Mouse (Mus musculus) retina, adult 2 months (tissue): ENCODE measurements around the gene S100a7a.
A peak's percentile ranks its signal among the peaks of the same experiment; 100 is the strongest.

Source experiments
- DNase-seq: peaks from one replicate; pipeline ENCODE4 v3.0.0-alpha.2; 2012; ENCODE audit warnings: low read depth, low spot score

S100a7a gene

GRCm38 (mm10) chr3:90653717-90654116 lies at the start of gene S100a7a:
Gene S100a7a (plus strand): TSS chr3:90654017.
- no peak for DNase-seq

- no peak for DNase-seq
Observed at GRCm38 (mm10) chr3:90604416-90604815, 49.4 kb upstream of the S100a7a start.

- DNase-seq = no peak
Observed at GRCm38 (mm10) chr3:90605049-90605448, 48.8 kb upstream of the S100a7a start.

GRCm38 (mm10) chr3:90605736-90606135 lies 48.1 kb upstream of the S100a7a start:
- DNase-seq = no peak

GRCm38 (mm10) chr3:90606185-90606584 lies 47.6 kb upstream of the S100a7a start:
- no peak for DNase-seq

GRCm38 (mm10) chr3:90607361-90607760 lies 46.5 kb upstream of the S100a7a start:
- DNase-seq = no peak

GRCm38 (mm10) chr3:90608223-90608622 lies 45.6 kb upstream of the S100a7a start, which contains the start of gene S100a5:
Gene S100a5 (plus strand): TSS chr3:90608523.
- no peak for DNase-seq

- no peak for DNase-seq
Observed at GRCm38 (mm10) chr3:90609102-90609501, 44.7 kb upstream of the S100a7a start.

GRCm38 (mm10) chr3:90611494-90611893 lies 42.3 kb upstream of the S100a7a start:
- no peak for DNase-seq

- no peak for DNase-seq
Observed at GRCm38 (mm10) chr3:90612061-90612460, 41.8 kb upstream of the S100a7a start.

- no peak for DNase-seq
Observed at GRCm38 (mm10) chr3:90612728-90613291, 41.0 kb upstream of the S100a7a start, which contains the start of gene S100a6. Gene S100a6 (plus strand): TSS chr3:90612882.

- no peak for DNase-seq
Observed at GRCm38 (mm10) chr3:90613461-90614147, 40.2 kb upstream of the S100a7a start.

GRCm38 (mm10) chr3:90614148-90614530 lies 39.7 kb upstream of the S100a7a start:
- DNase-seq = no peak

- no peak for DNase-seq
Observed at GRCm38 (mm10) chr3:90614611-90615251, 39.1 kb upstream of the S100a7a start.

- DNase-seq = peak; percentile 37
Observed at GRCm38 (mm10) chr3:90615415-90615814, 38.4 kb upstream of the S100a7a start.

GRCm38 (mm10) chr3:90615911-90616310 lies 37.9 kb upstream of the S100a7a start:
- DNase-seq = no peak

GRCm38 (mm10) chr3:90617586-90617985 lies 36.2 kb upstream of the S100a7a start:
- DNase-seq = no peak

GRCm38 (mm10) chr3:90621552-90621951 lies 32.3 kb upstream of the S100a7a start:
- no peak for DNase-seq

- DNase-seq = no peak
Observed at GRCm38 (mm10) chr3:90623435-90624071, 30.3 kb upstream of the S100a7a start.

GRCm38 (mm10) chr3:90625496-90625895 lies 28.3 kb upstream of the S100a7a start:
- no peak for DNase-seq

- no peak for DNase-seq
Observed at GRCm38 (mm10) chr3:90626266-90627021, 27.4 kb upstream of the S100a7a start.

- DNase-seq = no peak
Observed at GRCm38 (mm10) chr3:90627366-90627765, 26.5 kb upstream of the S100a7a start.
